Mouse (Mus musculus): ENCODE data around the gene Tdrd9. TPM values are rescaled to one million over a fixed set of nuclear protein-coding genes. Genes with fewer than 3 reads are reported as not detected.

The Tdrd9 gene
- total and polyA plus RNA-seq, 2 experiments from 2014 or later = 0.23 to 0.29 TPM

DNA sequence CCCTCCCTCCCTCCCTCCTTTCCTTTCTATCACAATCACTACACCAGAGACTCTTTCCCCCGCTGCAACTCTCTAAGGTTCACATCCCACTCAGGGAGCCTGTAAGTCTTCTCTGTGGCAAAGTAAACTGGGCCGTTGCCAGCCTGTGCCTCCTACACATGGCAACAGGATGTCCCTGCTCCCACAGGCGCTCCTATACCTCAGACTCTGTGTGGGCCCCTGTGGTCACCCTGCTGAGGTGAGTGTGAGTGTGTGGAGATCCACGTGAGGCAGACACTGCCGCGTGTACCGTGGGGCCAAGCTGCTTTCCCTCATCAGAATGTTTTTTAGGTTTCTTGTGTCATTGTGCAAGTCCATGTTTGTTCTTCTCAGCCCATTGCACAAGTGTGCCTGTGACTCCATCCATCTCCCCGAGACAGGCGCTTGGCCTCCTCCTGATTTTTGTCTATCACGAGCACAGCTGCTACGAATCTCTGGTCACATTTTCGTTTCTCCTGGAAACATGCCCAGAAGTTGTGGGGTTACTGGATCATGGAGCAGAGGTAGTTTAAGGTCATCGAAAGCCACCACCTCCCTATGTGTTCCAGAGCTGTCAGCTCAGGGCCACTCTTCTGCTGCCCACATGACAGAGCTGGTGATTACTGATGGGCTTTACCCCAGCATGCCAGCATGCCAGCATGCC is 124.8 kb downstream of the Tdrd9 start:
- Histone ChIP-seq H3K27ac (ENCODE audit: low read depth, low read length) (no peak overlapping the region), H3K9ac (no peak overlapping the region), H3K4me2 (ENCODE audit: low read depth) (no peak overlapping the region), H3K9me3 (ENCODE audit: low read length) (no peaks in the 10 kb centered on the region), H3K4me1 (ENCODE audit: insufficient read depth) (no peaks in the 10 kb centered on the region), H3K4me3 (ENCODE audit: low read depth, low read length) (no peak overlapping the region), H3K27me3 (ENCODE audit: insufficient read depth, low read length) (no peaks in the 10 kb centered on the region), H3K36me3 (ENCODE audit: insufficient read depth) (no peaks in the 10 kb centered on the region)
- TF ChIP-seq CTCF (IDR thresholded peaks at IDR 0.05; ENCODE audit: low read depth) = no peak
- 71% methylated on average over 13 of the region's 13 CpGs for WGBS
- ATAC-seq (no peak), DNase-seq (no peak)

DNA sequence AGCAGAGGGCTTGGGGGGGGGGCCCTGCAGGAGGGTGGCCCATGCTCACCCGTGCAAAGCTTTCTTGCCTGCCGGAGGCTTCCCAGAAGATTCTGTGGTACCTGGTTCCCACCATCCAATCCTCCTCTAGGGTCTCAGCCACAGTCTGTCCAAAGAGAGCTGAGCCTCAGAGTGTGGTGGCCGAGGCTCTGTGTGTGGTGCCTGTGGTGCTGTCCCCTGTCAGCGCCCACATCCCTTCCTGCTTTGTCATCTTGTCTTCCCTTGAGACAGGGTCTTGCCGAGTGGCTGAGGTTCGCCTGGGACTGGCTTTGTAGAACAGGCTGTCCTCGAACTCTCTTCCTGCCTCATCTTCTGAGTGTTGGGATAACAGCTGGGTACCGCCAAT is 125.4 kb downstream of the Tdrd9 start:
- Histone ChIP-seq H3K27me3 (ENCODE audit: insufficient read depth, low read length) (no peaks in the 10 kb centered on the region), H3K9me3 (ENCODE audit: low read length) (no peaks in the 10 kb centered on the region), H3K4me1 (ENCODE audit: insufficient read depth) (no peaks in the 10 kb centered on the region), H3K4me2 (ENCODE audit: low read depth) (no peak overlapping the region), H3K4me3 (ENCODE audit: low read depth, low read length) (no peak overlapping the region), H3K9ac (no peak overlapping the region), H3K36me3 (ENCODE audit: insufficient read depth) (no peaks in the 10 kb centered on the region), H3K27ac (ENCODE audit: low read depth, low read length) (no peak overlapping the region)
- no peak for DNase-seq
- ATAC-seq = no peak
- TF ChIP-seq CTCF (IDR thresholded peaks at IDR 0.05; ENCODE audit: low read depth) = no peak
- WGBS = 80% methylated on average over 8 of the region's 8 CpGs

GRCm38 (mm10) chr12:112100106-112100505 is 128.7 kb downstream of the Tdrd9 start:
- 47% methylated on average over 4 of the region's 4 CpGs for WGBS
- Histone ChIP-seq H3K36me3 (ENCODE audit: insufficient read depth) (no peaks in the 10 kb centered on the region), H3K27me3 (ENCODE audit: insufficient read depth, low read length) (no peaks in the 10 kb centered on the region), H3K27ac (ENCODE audit: low read depth, low read length) (no peak overlapping the region), H3K4me2 (ENCODE audit: low read depth) (no peak overlapping the region), H3K9me3 (ENCODE audit: low read length) (no peaks in the 10 kb centered on the region), H3K4me3 (ENCODE audit: low read depth, low read length) (no peak overlapping the region), H3K4me1 (ENCODE audit: insufficient read depth) (no peaks in the 10 kb centered on the region), H3K9ac (no peak overlapping the region)
- no peak for DNase-seq
- TF ChIP-seq CTCF (IDR thresholded peaks at IDR 0.05; ENCODE audit: low read depth) = no peak
- no peak for ATAC-seq

DNA sequence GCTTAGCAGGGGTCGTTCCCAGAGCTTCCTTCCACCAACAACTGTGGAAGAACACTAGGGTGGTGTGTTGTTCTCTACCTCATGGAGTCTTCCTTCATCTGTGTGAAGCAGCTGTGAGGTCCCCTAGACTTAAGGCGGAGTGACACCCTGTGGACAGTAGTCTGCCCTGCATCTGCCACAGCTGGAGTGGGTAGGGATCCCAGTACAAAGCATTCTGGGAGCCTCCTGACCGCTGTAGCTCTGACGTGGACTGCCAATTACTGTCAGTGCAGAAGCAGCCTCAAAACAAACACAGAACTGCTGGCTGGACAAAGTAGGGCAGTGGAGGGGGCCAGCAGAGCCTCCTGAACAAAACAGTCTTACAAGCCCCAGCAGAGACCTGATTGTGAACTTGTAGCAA is 129.7 kb downstream of the Tdrd9 start:
- H3K4me1 ChIP-seq (ENCODE audit: insufficient read depth) = no peaks in the 10 kb centered on the region
- ATAC-seq (peak; percentile 38; the same call in 1 of the 2 replicates), DNase-seq (no peak)
- no peak overlapping the region for H3K4me2 ChIP-seq (ENCODE audit: low read depth)
- peak; percentile 22; the same call in 1 of the 2 replicates for TF ChIP-seq CTCF (IDR thresholded peaks at IDR 0.05; ENCODE audit: low read depth)
- no peaks in the 10 kb centered on the region for H3K9me3 ChIP-seq (ENCODE audit: low read length)
- no peaks in the 10 kb centered on the region for H3K36me3 ChIP-seq (ENCODE audit: insufficient read depth)
- H3K27me3 ChIP-seq (ENCODE audit: insufficient read depth, low read length) = no peaks in the 10 kb centered on the region
- no peak overlapping the region for H3K9ac ChIP-seq
- 52% methylated on average over 4 of the region's 4 CpGs for WGBS
- no peak overlapping the region for H3K27ac ChIP-seq (ENCODE audit: low read depth, low read length)
- H3K4me3 ChIP-seq (ENCODE audit: low read depth, low read length) = no peak overlapping the region

GRCm38 (mm10) chr12:112103179-112103578 is 131.8 kb downstream of the Tdrd9 start:
- Histone ChIP-seq H3K27ac (ENCODE audit: low read depth, low read length) (no peak overlapping the region), H3K4me2 (ENCODE audit: low read depth) (no peak overlapping the region), H3K9ac (no peak overlapping the region), H3K4me3 (ENCODE audit: low read depth, low read length) (no peak overlapping the region), H3K36me3 (ENCODE audit: insufficient read depth) (no peaks in the 10 kb centered on the region), H3K27me3 (ENCODE audit: insufficient read depth, low read length) (no peaks in the 10 kb centered on the region; the same call in 1 of the 2 replicates), H3K9me3 (ENCODE audit: low read length) (no peaks in the 10 kb centered on the region), H3K4me1 (ENCODE audit: insufficient read depth) (no peaks in the 10 kb centered on the region)
- 91% methylated on average over 5 of the region's 5 CpGs for WGBS
- DNase-seq (no peak), ATAC-seq (no peak)
- TF ChIP-seq CTCF (IDR thresholded peaks at IDR 0.05; ENCODE audit: low read depth) = no peak

- Histone ChIP-seq H3K4me1 (ENCODE audit: insufficient read depth) (no peaks in the 10 kb centered on the region), H3K9me3 (ENCODE audit: low read length) (no peaks in the 10 kb centered on the region), H3K36me3 (ENCODE audit: insufficient read depth) (no peaks in the 10 kb centered on the region), H3K4me3 (ENCODE audit: low read depth, low read length) (no peak overlapping the region), H3K9ac (no peak overlapping the region), H3K27ac (ENCODE audit: low read depth, low read length) (no peak overlapping the region), H3K27me3 (ENCODE audit: insufficient read depth, low read length) (no peaks in the 10 kb centered on the region; the same call in 1 of the 2 replicates), H3K4me2 (ENCODE audit: low read depth) (no peak overlapping the region)
- DNase-seq (no peak), ATAC-seq (no peak)
- TF ChIP-seq CTCF (IDR thresholded peaks at IDR 0.05; ENCODE audit: low read depth) = no peak
- 88% methylated on average over 11 of the region's 11 CpGs for WGBS
Measured at GRCm38 (mm10) chr12:112104890-112105289, 133.5 kb downstream of the Tdrd9 start.

DNA sequence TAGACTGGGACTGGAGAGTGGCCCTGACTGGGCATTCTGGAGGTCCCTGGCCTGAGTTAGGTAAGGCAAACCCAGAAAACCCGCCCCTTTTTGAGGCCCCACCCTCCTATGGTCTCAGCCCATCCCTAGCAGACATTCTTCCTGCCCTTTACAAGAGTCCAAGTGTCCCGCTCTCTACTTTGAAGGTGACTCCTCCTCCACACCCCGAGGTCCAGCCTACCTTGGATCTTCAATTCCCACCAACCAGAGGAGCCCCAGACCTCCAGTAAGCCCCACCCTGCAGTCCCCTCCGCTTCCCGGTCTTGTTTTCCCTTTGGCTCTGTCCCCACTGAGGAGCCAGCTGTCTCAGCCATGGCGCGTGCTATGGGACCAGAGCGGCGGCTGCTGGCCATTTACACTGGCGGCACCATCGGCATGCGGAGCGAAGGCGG is 135.2 kb downstream of the Tdrd9 start, which contains the start of gene Aspg:
Gene Aspg (plus strand): TSS at position 139 of the 431 bp plus-strand sequence.
- no peak within 1 kb of the TSS for H3K27ac ChIP-seq (ENCODE audit: low read depth, low read length)
- no peaks in the 10 kb centered on the region for H3K4me1 ChIP-seq (ENCODE audit: insufficient read depth)
- peak; percentile 34; the same call in 1 of the 2 replicates for ATAC-seq
- DNase-seq = no peak
- WGBS = 5% methylated on average over 14 of the region's 14 CpGs
- no peak within 1 kb of the TSS for H3K4me2 ChIP-seq (ENCODE audit: low read depth)
- no peak within 1 kb of the TSS for H3K4me3 ChIP-seq (ENCODE audit: low read depth, low read length)
- H3K9me3 ChIP-seq (ENCODE audit: low read length) = no peaks in the 10 kb centered on the region
- no peak within 1 kb of the TSS for H3K9ac ChIP-seq
- no peaks in the 10 kb centered on the region; the same call in 1 of the 2 replicates for H3K27me3 ChIP-seq (ENCODE audit: insufficient read depth, low read length)
- no peaks in the 10 kb centered on the region for H3K36me3 ChIP-seq (ENCODE audit: insufficient read depth)
- no peak for TF ChIP-seq CTCF (IDR thresholded peaks at IDR 0.05; ENCODE audit: low read depth)
